ENCODE assay signal across 14 mouse cellular contexts in the genomic region with DNA sequence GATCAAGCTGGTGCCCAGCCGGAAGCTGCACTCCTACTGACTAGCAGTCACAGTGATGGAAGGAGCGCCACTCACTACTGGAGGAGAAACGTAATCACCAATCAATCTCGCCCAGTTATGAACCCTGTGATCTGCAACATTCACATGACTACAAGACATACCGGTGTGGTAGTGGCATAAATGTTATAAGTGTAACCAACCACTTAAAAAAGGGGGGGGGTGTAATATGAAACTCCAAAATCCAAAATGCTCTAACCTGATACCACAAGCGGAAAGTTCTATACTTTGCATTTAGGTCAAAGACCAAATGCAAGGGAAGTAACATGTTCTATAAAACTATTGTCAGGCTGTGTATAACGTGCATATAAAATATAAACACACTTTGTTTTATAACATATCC.
"Had no signal": no experiment of that assay in that cellular context is flagged by ENCODE, and none has a peak within 500 bp of the region (broad histone marks: within the 10 kb centered on the region; RNA-seq: fewer than 3 reads in every experiment).

No protein-coding gene starts in this region.

- H3K36me3 ChIP-seq: liver, embryonic 13.5 days; midbrain, embryonic 12.5 days; neural tube, embryonic 12.5 days had no signal

- DNase-seq: liver, embryonic 13.5 days; lung, adult 18-20 months; lung, embryonic 14.5 days; lung, postnatal 10 days; lung, postnatal 4 days; midbrain, embryonic 14.5 days; right cerebral cortex, postnatal 14 days; thymus, adult 18-20 months; thymus, postnatal 25 days; thymus, postnatal 4 days had no signal

- H3K9me3 ChIP-seq: liver, embryonic 13.5 days; liver, embryonic 15.5 days; midbrain, embryonic 12.5 days; neural tube, embryonic 12.5 days had no signal

- H3K4me3 ChIP-seq: liver, embryonic 13.5 days; liver, embryonic 15.5 days; midbrain, embryonic 12.5 days; neural tube, embryonic 12.5 days had no signal

- H3K4me1 ChIP-seq: midbrain, embryonic 12.5 days; neural tube, embryonic 12.5 days had no signal

- H3K27ac ChIP-seq: liver, embryonic 13.5 days; liver, embryonic 15.5 days; midbrain, embryonic 12.5 days; neural tube, embryonic 12.5 days had no signal

- H3K9ac ChIP-seq: liver, embryonic 13.5 days; liver, embryonic 15.5 days; lung, embryonic 14.5 days; midbrain, embryonic 12.5 days; neural tube, embryonic 12.5 days had no signal

- H3K27me3 ChIP-seq: liver, embryonic 13.5 days; liver, embryonic 15.5 days; megakaryocyte, embryonic 14.5 days; midbrain, embryonic 12.5 days; neural tube, embryonic 12.5 days had no signal

- H3K4me2 ChIP-seq: liver, embryonic 13.5 days; liver, embryonic 15.5 days; lung, embryonic 14.5 days; midbrain, embryonic 12.5 days; neural tube, embryonic 12.5 days had no signal
